Mouse (Mus musculus): ENCODE measurements around the gene Llgl2. TPM values are rescaled to one million over a fixed set of nuclear protein-coding genes. Genes with fewer than 3 reads are reported as not detected.

Llgl2 gene
- total and polyA plus RNA-seq, 3 experiments, result 3.8 to 12.3 (median 9.2) TPM

- dilution Hi-C loops (cut with MboI; ENCODE audit: extremely low pct_ligation_motif_present, extremely low pct_unique_long_range_greater_than_20kb, low sequenced_read_pairs) (no loop called here), in situ Hi-C loops (cut with MboI; ENCODE audit: low pct_ligation_motif_present, low pct_unique_long_range_greater_than_20kb, low sequenced_read_pairs) (no loop called here)
- no peak for TF ChIP-seq POLR2A (IDR thresholded peaks at IDR 0.05; ENCODE audit: low read depth, low read length)
- TF ChIP-seq BHLHE40 (IDR thresholded peaks at IDR 0.05; ENCODE audit: low read depth, low read length), result no peak
- TF ChIP-seq USF1 (IDR thresholded peaks at IDR 0.05; ENCODE audit: low read depth, low read length), result no peak
- no peak for TF ChIP-seq MXI1 (IDR thresholded peaks at IDR 0.05; ENCODE audit: low read depth, low read length)
- TF ChIP-seq MYC (IDR thresholded peaks at IDR 0.05; ENCODE audit: low read depth, low read length), result no peak
- no peak for TF ChIP-seq E2F4 (IDR thresholded peaks at IDR 0.05; ENCODE audit: insufficient replicate concordance, low read depth, low read length)
- TF ChIP-seq CTCF (conservative IDR thresholded peaks at IDR 0.05 in 1 of 2, IDR thresholded peaks at IDR 0.05 in 1 of 2; ENCODE audit: low read depth in 2 of 2, low read length in 2 of 2), result no peak
- no peak for TF ChIP-seq JUN (IDR thresholded peaks at IDR 0.05; ENCODE audit: insufficient read depth, low read depth, low read length)
- no peak for TF ChIP-seq NRF1 (IDR thresholded peaks at IDR 0.05; ENCODE audit: low read depth, low read length)
- no peak for TF ChIP-seq KAT2A (IDR thresholded peaks at IDR 0.05; ENCODE audit: insufficient replicate concordance, low read length)
- TF ChIP-seq JUND (conservative IDR thresholded peaks at IDR 0.05; ENCODE audit: low read depth, low read length), result no peak
- no peak for TF ChIP-seq MAX (IDR thresholded peaks at IDR 0.05; ENCODE audit: low read length)
- TF ChIP-seq MAZ (IDR thresholded peaks at IDR 0.05; ENCODE audit: low read depth, low read length), result no peak
- no peak for TF ChIP-seq CHD2 (IDR thresholded peaks at IDR 0.05; ENCODE audit: low read length)
- no peak for TF ChIP-seq CHD1 (IDR thresholded peaks at IDR 0.05; ENCODE audit: low read depth, low read length)
- Histone ChIP-seq H3K27me3 (replicated peaks) (peaks cover 10% of the 10 kb centered on the region), H3K9me3 (replicated peaks; ENCODE audit: low read length) (no peaks in the 10 kb centered on the region), H3K4me1 (ENCODE audit: control insufficient read depth in 1 of 2, insufficient read depth in 2 of 2) (peaks cover 0 to 9% of the 10 kb centered on the region in 2 experiments; a peak in 2 of 4 replicates), H3K9ac (ENCODE audit: insufficient read depth, low read depth) (no peak overlapping the region), H3K79me2 (replicated peaks; ENCODE audit: control insufficient read depth, extremely low read depth, insufficient read depth, poor library complexity, severe bottlenecking) (no peaks in the 10 kb centered on the region), H3K36me3 (replicated peaks in 1 of 2; ENCODE audit: control insufficient read depth in 1 of 2, insufficient read depth in 1 of 2, low read length in 1 of 2) (peaks cover 14 to 37% of the 10 kb centered on the region in 2 experiments), H3K4me3 (replicated peaks in 1 of 3; ENCODE audit: low read depth in 2 of 3, low read length in 2 of 3, poor library complexity in 1 of 3) (no peak overlapping the region), H3K27ac (ENCODE audit: insufficient read depth, low read depth) (no peak overlapping the region), H3K4me2 (ENCODE audit: insufficient read depth, low read depth, poor library complexity, severe bottlenecking) (no peak overlapping the region)
- DNase-seq (ENCODE audit: extremely low read depth), result no peak
Observed at GRCm38 (mm10) chr11:115888020-115888419, 64.2 kb downstream of the Llgl2 start.

GRCm38 (mm10) chr11:115889159-115889558 is 65.3 kb downstream of the Llgl2 start:
- in situ Hi-C loops (cut with MboI; ENCODE audit: low pct_ligation_motif_present, low pct_unique_long_range_greater_than_20kb, low sequenced_read_pairs), result no loop called here
- Histone ChIP-seq H3K79me2 (replicated peaks; ENCODE audit: control insufficient read depth, extremely low read depth, insufficient read depth, poor library complexity, severe bottlenecking) (no peaks in the 10 kb centered on the region), H3K27me3 (replicated peaks) (peaks cover 2% of the 10 kb centered on the region), H3K4me2 (ENCODE audit: insufficient read depth, low read depth, poor library complexity, severe bottlenecking) (no peak overlapping the region), H3K36me3 (replicated peaks in 1 of 2; ENCODE audit: control insufficient read depth in 1 of 2, insufficient read depth in 1 of 2, low read length in 1 of 2) (peaks cover 25 to 49% of the 10 kb centered on the region in 2 experiments), H3K4me1 (ENCODE audit: control insufficient read depth in 1 of 2, insufficient read depth in 2 of 2) (peaks cover 0 to 9% of the 10 kb centered on the region in 2 experiments; a peak in 2 of 4 replicates), H3K9me3 (replicated peaks; ENCODE audit: low read length) (no peaks in the 10 kb centered on the region), H3K27ac (ENCODE audit: insufficient read depth, low read depth) (no peak overlapping the region), H3K9ac (ENCODE audit: insufficient read depth, low read depth) (no peak overlapping the region), H3K4me3 (replicated peaks in 1 of 3; ENCODE audit: low read depth in 2 of 3, low read length in 2 of 3, poor library complexity in 1 of 3) (no peak overlapping the region)
- TF ChIP-seq E2F4 (IDR thresholded peaks at IDR 0.05; ENCODE audit: insufficient replicate concordance, low read depth, low read length) (no peak), USF1 (IDR thresholded peaks at IDR 0.05; ENCODE audit: low read depth, low read length) (no peak), RCOR1 (conservative IDR thresholded peaks at IDR 0.05; ENCODE audit: low read depth, low read length) (no peak), MAZ (IDR thresholded peaks at IDR 0.05; ENCODE audit: low read depth, low read length) (no peak), NELFE (IDR thresholded peaks at IDR 0.05; ENCODE audit: low read depth, low read length) (no peak), UBTF (IDR thresholded peaks at IDR 0.05; ENCODE audit: low read depth, low read length) (no peak), CHD1 (IDR thresholded peaks at IDR 0.05; ENCODE audit: low read depth, low read length) (no peak), CTCF (conservative IDR thresholded peaks at IDR 0.05 in 1 of 2, IDR thresholded peaks at IDR 0.05 in 1 of 2; ENCODE audit: low read depth in 2 of 2, low read length in 2 of 2) (no peak), CHD2 (IDR thresholded peaks at IDR 0.05; ENCODE audit: low read length) (no peak), RAD21 (IDR thresholded peaks at IDR 0.05; ENCODE audit: low read depth, low read length) (no peak), MXI1 (IDR thresholded peaks at IDR 0.05; ENCODE audit: low read depth, low read length) (no peak), EP300 (IDR thresholded peaks at IDR 0.05; ENCODE audit: low read length) (no peak), ETS1 (conservative IDR thresholded peaks at IDR 0.05; ENCODE audit: low read depth, low read length) (no peak), NRF1 (IDR thresholded peaks at IDR 0.05; ENCODE audit: low read depth, low read length) (no peak), PAX5 (IDR thresholded peaks at IDR 0.05; ENCODE audit: low read length) (no peak)
- DNase-seq (ENCODE audit: extremely low read depth), result no peak
- dilution Hi-C loops (cut with MboI; ENCODE audit: extremely low pct_ligation_motif_present, extremely low pct_unique_long_range_greater_than_20kb, low sequenced_read_pairs), result no loop called here
